16 mouse cellular contexts compared by ENCODE assay signal in genomic region chr4:105429381-105430100, GRCm38 (mm10).
"Had no signal": no experiment of that assay in that cellular context is flagged by ENCODE, and none has a peak within 500 bp of the region (broad histone marks: within the 10 kb centered on the region; RNA-seq: fewer than 3 reads in every experiment).

No protein-coding gene starts in this region.

- H3K4me3 ChIP-seq: liver, embryonic 13.5 days; midbrain, embryonic 12.5 days; midbrain, embryonic 15.5 days; neural tube, embryonic 12.5 days; neural tube, embryonic 15.5 days had no signal

- H3K36me3 ChIP-seq: liver, embryonic 13.5 days; midbrain, embryonic 12.5 days; midbrain, embryonic 15.5 days; neural tube, embryonic 12.5 days; neural tube, embryonic 15.5 days had no signal

- ATAC-seq: midbrain, embryonic 15.5 days had no signal

- H3K27me3 ChIP-seq: liver, embryonic 13.5 days; midbrain, embryonic 12.5 days; midbrain, embryonic 15.5 days; neural tube, embryonic 12.5 days; neural tube, embryonic 15.5 days had no signal

- H3K4me1 ChIP-seq: liver, embryonic 13.5 days; midbrain, embryonic 15.5 days; neural tube, embryonic 12.5 days; neural tube, embryonic 15.5 days had no signal

- H3K9ac ChIP-seq: liver, embryonic 13.5 days; midbrain, embryonic 12.5 days; midbrain, embryonic 15.5 days; neural tube, embryonic 12.5 days; neural tube, embryonic 15.5 days had no signal

- H3K4me2 ChIP-seq: liver, embryonic 13.5 days; midbrain, embryonic 12.5 days; midbrain, embryonic 15.5 days; neural tube, embryonic 12.5 days; neural tube, embryonic 15.5 days had no signal

- H3K27ac ChIP-seq: kidney, postnatal 0 days; liver, embryonic 13.5 days; macrophage; midbrain, embryonic 12.5 days; midbrain, embryonic 15.5 days; neural tube, embryonic 12.5 days; neural tube, embryonic 15.5 days had no signal

- DNase-seq: kidney, adult 8-10 months; kidney, postnatal 36 days; layer of hippocampus, adult 9-11 months; liver, embryonic 13.5 days; lung, adult 2 months; lung, postnatal 14 days; right cerebral cortex, adult 18-20 months; right cerebral cortex, postnatal 14 days; thymus, adult 18-20 months; thymus, postnatal 36 days had no signal

- H3K9me3 ChIP-seq: midbrain, embryonic 12.5 days; midbrain, embryonic 15.5 days; neural tube, embryonic 12.5 days; neural tube, embryonic 15.5 days had no signal
